Mouse (Mus musculus) MEL (cell line): Measurements from ENCODE around the gene Fam151a. TPM values are rescaled to one million over a fixed set of nuclear protein-coding genes. Genes with fewer than 3 reads are reported as not detected.
A peak's percentile ranks its signal among the peaks of the same experiment; 100 is the strongest.
"Not testable (repeated sequence)": the region's sequence is repeated elsewhere in the genome, so short reads cannot be mapped to it uniquely, and the experiment has no call there.

ENCODE experiments used
- DNase-seq: peaks from one replicate; pipeline ENCODE4 v3.0.0; 2011; ENCODE audit warnings: low read depth, low spot score
- H3K27ac ChIP-seq: 2 replicates; pipeline ENCODE4 v1.5.1; 2012; ENCODE audit warnings: low read depth, mild to moderate bottlenecking, control low read depth, low read length, moderate library complexity; ENCODE audit not compliant: control insufficient read depth
- H3K27me3 ChIP-seq, 2 experiments: fragments of 150-350 bp in 1 of 2; sonication (generic) in 1 of 2; 2 replicates each; pipeline ENCODE4 v1.6.1; 2012; ENCODE audit warnings: low read length in 2 of 2, mild to moderate bottlenecking in 2 of 2, improper control_type of control experiment in 1 of 2, moderate library complexity in 1 of 2; ENCODE audit not compliant: insufficient read depth in 2 of 2, control insufficient read depth in 1 of 2
- H3K36me3 ChIP-seq, 2 experiments: 2 replicates each; pipeline ENCODE4 v1.6.1; 2012 to 2014; ENCODE audit warnings: low read length in 2 of 2, improper control_type of control experiment in 1 of 2, inconsistent platforms in 1 of 2, mild to moderate bottlenecking in 1 of 2; ENCODE audit not compliant: insufficient read depth in 2 of 2, control insufficient read depth in 1 of 2
- H3K4me1 ChIP-seq, 2 experiments: fragments of 150-350 bp in 1 of 2; sonication (generic) in 1 of 2; 2 replicates each; pipeline ENCODE4 v1.6.1; 2012; ENCODE audit warnings: low read length in 2 of 2, improper control_type of control experiment in 1 of 2, mild to moderate bottlenecking in 1 of 2; ENCODE audit not compliant: insufficient read depth in 2 of 2, control insufficient read depth in 1 of 2
- H3K4me3 ChIP-seq, 2 experiments: fragments of 150-350 bp in 1 of 2; sonication (generic) in 1 of 2; 2 replicates each; pipeline ENCODE4 v1.5.1; 2012; ENCODE audit warnings: low read depth in 2 of 2, low read length in 2 of 2, mild to moderate bottlenecking in 2 of 2, moderate library complexity in 2 of 2, control low read depth in 1 of 2, improper control_type of control experiment in 1 of 2; ENCODE audit not compliant: control insufficient read depth in 1 of 2, insufficient read depth in 1 of 2
- H3K79me2 ChIP-seq: 2 replicates; pipeline ENCODE4 v1.6.1; 2012; ENCODE audit warnings: mild to moderate bottlenecking, low read length, moderate library complexity; ENCODE audit not compliant: control insufficient read depth, poor library complexity, insufficient read depth
- H3K9ac ChIP-seq: 2 replicates; pipeline ENCODE4 v1.6.1; 2012; ENCODE audit warnings: low read depth, mild to moderate bottlenecking, control low read depth, low read length, moderate library complexity; ENCODE audit not compliant: control insufficient read depth, poor library complexity, severe bottlenecking
- H3K9me3 ChIP-seq: fragments of 150-350 bp; sonication (generic); replicated peaks from 2 replicates; pipeline ENCODE4 v1.6.1; 2012; ENCODE audit warnings: mild to moderate bottlenecking, low read length, improper control_type of control experiment, moderate library complexity; ENCODE audit not compliant: insufficient read depth
- BHLHE40 ChIP-seq: IDR thresholded peaks from 2 replicates; pipeline ENCODE4 v1.6.1; 2012; ENCODE audit warnings: low read depth, mild to moderate bottlenecking, inconsistent platforms, low read length, improper control_type of control experiment, borderline replicate concordance
- CHD2 ChIP-seq: IDR thresholded peaks from 2 replicates; pipeline ENCODE4 v1.6.1; 2011; ENCODE audit warnings: low read length, improper control_type of control experiment
- CTCF ChIP-seq, 3 experiments: IDR thresholded peaks in 2 of 3; conservative IDR thresholded peaks in 1 of 3; 2 replicates each; pipeline ENCODE4 v1.5.1; 2011 to 2012; ENCODE audit warnings: low read length in 3 of 3, low read depth in 2 of 3, mild to moderate bottlenecking in 2 of 3, improper control_type of control experiment in 1 of 3, inconsistent platforms in 1 of 3, mixed read lengths in 1 of 3, moderate library complexity in 1 of 3; ENCODE audit not compliant: control insufficient read depth in 1 of 3, insufficient read depth in 1 of 3, poor library complexity in 1 of 3, severe bottlenecking in 1 of 3
- ETS1 ChIP-seq: IDR thresholded peaks from 2 replicates; pipeline ENCODE4 v1.6.1; 2012; ENCODE audit warnings: low read depth, mild to moderate bottlenecking, inconsistent platforms, low read length, improper control_type of control experiment, moderate library complexity
- HCFC1 ChIP-seq: IDR thresholded peaks from 2 replicates; pipeline ENCODE4 v1.6.1; 2012; ENCODE audit warnings: low read depth, mild to moderate bottlenecking, inconsistent platforms, low read length, improper control_type of control experiment, moderate library complexity
- JUND ChIP-seq: IDR thresholded peaks from 2 replicates; pipeline ENCODE4 v1.6.1; 2011; ENCODE audit warnings: low read depth, mild to moderate bottlenecking, improper control_type of control experiment, low read length
- NELFE ChIP-seq: IDR thresholded peaks from 2 replicates; pipeline ENCODE4 v1.6.1; 2011; ENCODE audit warnings: low read depth, low read length, improper control_type of control experiment
- POLR2A ChIP-seq, 2 experiments: IDR thresholded peaks; 2 replicates each; pipeline ENCODE4 v1.6.1; 2011 to 2012; ENCODE audit warnings: low read length in 2 of 2, mild to moderate bottlenecking in 2 of 2, control low read depth in 1 of 2, improper control_type of control experiment in 1 of 2, low read depth in 1 of 2, moderate library complexity in 1 of 2; ENCODE audit not compliant: control insufficient read depth in 1 of 2, insufficient read depth in 1 of 2, poor library complexity in 1 of 2
- RAD21 ChIP-seq: IDR thresholded peaks from 2 replicates; pipeline ENCODE4 v1.6.1; 2011; ENCODE audit warnings: mild to moderate bottlenecking, low read depth, low read length, improper control_type of control experiment
- SMC3 ChIP-seq: IDR thresholded peaks from 2 replicates; pipeline ENCODE4 v1.6.1; 2011; ENCODE audit warnings: low read depth, low read length, improper control_type of control experiment
- USF2 ChIP-seq, 2 experiments: IDR thresholded peaks; 2 replicates each; pipeline ENCODE4 v1.6.1; 2011 to 2012; ENCODE audit warnings: improper control_type of control experiment in 2 of 2, low read length in 2 of 2, borderline replicate concordance in 1 of 2, inconsistent platforms in 1 of 2, low read depth in 1 of 2, mild to moderate bottlenecking in 1 of 2; ENCODE audit not compliant: insufficient read depth in 1 of 2
- ZMIZ1 ChIP-seq: IDR thresholded peaks from 2 replicates; pipeline ENCODE4 v1.6.1; 2012; ENCODE audit warnings: low read depth, mild to moderate bottlenecking, inconsistent platforms, low read length, improper control_type of control experiment, moderate library complexity
- polyA plus RNA-seq, 2 experiments: library from polyadenylated mRNA; stranded (reverse) in 1 of 2; unstranded in 1 of 2; fragments of >175 nt in 1 of 2; fragments of >200 nt in 1 of 2; gene quantifications; 2 replicates each; pipeline versions ENCODE4 v1.2.1 to v1.2.4; 2012; ENCODE audit warnings: low replicate concordance in 2 of 2, low read depth in 1 of 2; ENCODE audit not compliant: insufficient read length in 2 of 2, insufficient read depth in 1 of 2, missing spikeins in 1 of 2
- total RNA-seq: library from RNA; depleted of rRNA; stranded (reverse); fragments of 300-350 nt; gene quantifications from 2 replicates; pipeline ENCODE4 v1.2.3, GENCODE M21; 2012

The Fam151a gene
- total and polyA plus RNA-seq, 3 experiments = 0.08 TPM; not detected in 2

GRCm38 (mm10) chr4:106769306-106769705, 35.6 kb downstream of the Fam151a start:
- Histone ChIP-seq H3K79me2 (no peaks in the 10 kb centered on the region), H3K4me3 (no peak overlapping the region), H3K36me3 (no peaks in the 10 kb centered on the region), H3K27me3 (no peaks in the 10 kb centered on the region), H3K27ac (no peak overlapping the region), H3K4me1 (no peaks in the 10 kb centered on the region), H3K9me3 (no peaks in the 10 kb centered on the region), H3K9ac (no peak overlapping the region)
- DNase-seq = no peak
- TF ChIP-seq NELFE (no peak), POLR2A (IDR thresholded peaks at IDR 0.05; ENCODE audit: control insufficient read depth in 1 of 2, insufficient read depth in 1 of 2, low read depth in 1 of 2, low read length in 2 of 2, poor library complexity in 1 of 2) (no peak), USF2 (IDR thresholded peaks at IDR 0.05; ENCODE audit: borderline replicate concordance in 1 of 2, insufficient read depth in 1 of 2, low read depth in 1 of 2, low read length in 2 of 2) (no peak), BHLHE40 (no peak), ETS1 (no peak)

- H3K9me3 ChIP-seq = no peaks in the 10 kb centered on the region
- H3K27ac ChIP-seq = no peak overlapping the region
- TF ChIP-seq BHLHE40 = no peak
- no peaks in the 10 kb centered on the region for H3K79me2 ChIP-seq
- no peak overlapping the region for H3K9ac ChIP-seq
- no peak for DNase-seq
- no peaks in the 10 kb centered on the region for H3K27me3 ChIP-seq
- H3K4me1 ChIP-seq = no peaks in the 10 kb centered on the region
- H3K36me3 ChIP-seq = no peaks in the 10 kb centered on the region
- H3K4me3 ChIP-seq = no peak overlapping the region
Observed at GRCm38 (mm10) chr4:106772558-106772957, 38.9 kb downstream of the Fam151a start.

DNA sequence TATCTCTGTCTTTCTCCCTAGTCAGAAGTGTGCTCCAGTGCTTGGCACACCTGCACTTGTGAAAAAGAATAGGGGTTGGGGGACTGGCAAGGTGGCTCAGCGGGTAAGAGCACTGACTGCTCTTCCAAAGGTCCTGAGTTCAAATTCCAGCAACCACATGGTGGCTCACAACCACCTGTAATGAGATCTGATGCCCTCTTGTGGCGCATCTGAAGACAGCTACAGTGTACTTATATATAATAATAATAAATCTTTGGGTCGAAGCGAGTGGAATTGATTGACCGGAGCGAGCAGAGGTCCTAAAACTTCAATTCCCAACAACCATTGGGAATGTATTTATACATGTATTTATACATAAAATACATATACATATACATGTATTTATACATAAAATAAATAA, 42.1 kb downstream of the Fam151a start:
- H3K4me3 ChIP-seq, DNase-seq, H3K36me3 ChIP-seq, H3K9ac ChIP-seq, H3K9me3 ChIP-seq, H3K4me1 ChIP-seq, H3K27ac ChIP-seq, H3K79me2 ChIP-seq, H3K27me3 ChIP-seq: not testable (repeated sequence)
- TF ChIP-seq RAD21 (peak; percentile 2; the same call in 1 of the 2 replicates), CTCF (IDR thresholded peaks at IDR 0.05 in 2 of 3, conservative IDR thresholded peaks at IDR 0.05 in 1 of 3; ENCODE audit: control insufficient read depth in 1 of 3, insufficient read depth in 1 of 3, low read depth in 2 of 3, low read length in 3 of 3, poor library complexity in 1 of 3, severe bottlenecking in 1 of 3) (peak in 1 of 3 experiments; percentile 27; a peak in 1 of 6 replicates), SMC3 (peak; percentile 23; the same call in 1 of the 2 replicates)

DNA sequence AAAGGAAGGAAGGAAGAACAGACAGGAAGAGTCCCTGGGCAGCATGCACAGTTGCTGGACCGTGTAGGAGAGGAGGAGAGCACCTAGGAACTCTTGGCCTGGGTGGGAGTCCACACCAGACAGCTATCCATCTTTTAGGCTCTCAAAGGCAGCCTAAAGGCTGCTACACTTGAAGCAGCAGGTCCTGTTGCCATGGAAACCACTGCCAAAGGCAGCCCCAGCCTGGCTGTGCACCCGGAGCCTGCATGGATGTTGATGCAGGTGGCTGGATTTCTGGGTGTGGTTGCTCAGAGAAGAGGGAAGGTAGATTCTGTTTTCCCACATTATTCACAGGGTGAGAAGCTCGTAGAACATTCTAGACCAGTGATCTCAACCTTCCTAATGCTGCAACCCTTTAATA, 43.3 kb downstream of the Fam151a start:
- H3K4me1 ChIP-seq = no peaks in the 10 kb centered on the region
- no peaks in the 10 kb centered on the region for H3K79me2 ChIP-seq
- no peak overlapping the region for H3K27ac ChIP-seq

More for the DNA sequence above, 43.3 kb downstream of the Fam151a start:
- Histone ChIP-seq H3K9me3 (no peaks in the 10 kb centered on the region), H3K36me3 (no peaks in the 10 kb centered on the region)
- no peak for TF ChIP-seq JUND
- TF ChIP-seq ZMIZ1 = no peak
- TF ChIP-seq CHD2 = no peak
- TF ChIP-seq HCFC1 = no peak
- TF ChIP-seq, all 39 proteins: peak for 0
- Histone ChIP-seq H3K27me3 (no peaks in the 10 kb centered on the region), H3K9ac (no peak overlapping the region), H3K4me3 (no peak overlapping the region)
- DNase-seq = no peak
